Mouse (Mus musculus) layer of hippocampus, adult 9-10 months (tissue): Measurements from ENCODE around the gene Itga8.

ENCODE experiments used
- DNase-seq: peaks from one replicate; pipeline ENCODE4 v3.0.0; 2022; ENCODE audit warnings: low spot score

Itga8 gene

GRCm38 (mm10) chr2:12197711-12198110 lies 104.0 kb downstream of the Itga8 start:
- DNase-seq: no peak

GRCm38 (mm10) chr2:12189026-12189425 lies 112.7 kb downstream of the Itga8 start:
- no peak for DNase-seq

- DNase-seq: no peak
These were observed 114.1 kb downstream of the Itga8 start for GRCm38 (mm10) chr2:12187646-12188045.

GRCm38 (mm10) chr2:12182402-12182948 lies 119.2 kb downstream of the Itga8 start:
- no peak for DNase-seq

- no peak for DNase-seq
These were observed 121.1 kb downstream of the Itga8 start for GRCm38 (mm10) chr2:12180635-12181034.

GRCm38 (mm10) chr2:12174722-12175427 lies 126.8 kb downstream of the Itga8 start:
- no peak for DNase-seq

GRCm38 (mm10) chr2:12170221-12170620 lies 131.5 kb downstream of the Itga8 start:
- no peak for DNase-seq

GRCm38 (mm10) chr2:12160486-12160885 lies 141.2 kb downstream of the Itga8 start:
- DNase-seq: peak; percentile 12

GRCm38 (mm10) chr2:12157001-12157400 lies 144.7 kb downstream of the Itga8 start:
- DNase-seq: no peak

GRCm38 (mm10) chr2:12156401-12156800 lies 145.3 kb downstream of the Itga8 start:
- no peak for DNase-seq

GRCm38 (mm10) chr2:12154676-12155075 lies 147.0 kb downstream of the Itga8 start:
- peak; percentile 31 for DNase-seq

- DNase-seq: no peak
These were observed 148.2 kb downstream of the Itga8 start for GRCm38 (mm10) chr2:12153551-12153950.

- no peak for DNase-seq
These were observed 153.8 kb downstream of the Itga8 start for GRCm38 (mm10) chr2:12147902-12148301.

- no peak for DNase-seq
These were observed 155.1 kb downstream of the Itga8 start for GRCm38 (mm10) chr2:12146612-12147011.

GRCm38 (mm10) chr2:12138765-12139368 lies 162.9 kb downstream of the Itga8 start:
- DNase-seq: no peak

- no peak for DNase-seq
These were observed 175.1 kb downstream of the Itga8 start for GRCm38 (mm10) chr2:12126580-12126979.

- DNase-seq: no peak
These were observed 186.2 kb downstream of the Itga8 start for GRCm38 (mm10) chr2:12115479-12115878.

GRCm38 (mm10) chr2:12109306-12109705 lies 192.4 kb downstream of the Itga8 start:
- no peak for DNase-seq

- DNase-seq: no peak
These were observed 193.4 kb downstream of the Itga8 start for GRCm38 (mm10) chr2:12108306-12108705.

GRCm38 (mm10) chr2:12107265-12107664 lies 194.5 kb downstream of the Itga8 start:
- DNase-seq: no peak

GRCm38 (mm10) chr2:12103183-12103582 lies 198.5 kb downstream of the Itga8 start:
- DNase-seq: no peak

- DNase-seq: no peak
These were observed 209.3 kb downstream of the Itga8 start for GRCm38 (mm10) chr2:12092203-12092984.

GRCm38 (mm10) chr2:12090993-12091392 lies 210.7 kb downstream of the Itga8 start:
- DNase-seq: no peak
